Mouse (Mus musculus): ENCODE data around the gene Slc34a2.

GRCm38 (mm10) chr5:53053246-53053645, 15.4 kb downstream of the Slc34a2 start:
- TF ChIP-seq POLR2A (IDR thresholded peaks at IDR 0.05; ENCODE audit: low read depth, low read length) (no peak), CTCF (IDR thresholded peaks at IDR 0.05; ENCODE audit: borderline replicate concordance, insufficient read depth, low read length) (no peak)

Data from embryonic fibroblast, embryonic 13.5 days (primary cell).